Mouse (Mus musculus) hindbrain, embryonic 12.5 days (tissue): ENCODE measurements at regions not wholly inside any gene's neighbourhood (a gene's known extent, or its start where the extent isn't known, plus 50 kb on each side); places are given as distances from the start of the nearest gene placed in this dataset.

Experiments used
- ATAC-seq: fragments of 200-750 bp; cut with Nextera tagmentation; 2 replicates; pipeline ENCODE4 v1.8.0; 2017; ENCODE audit warnings: moderate TSS enrichment; ENCODE audit not compliant: low FRiP score
- H3K27ac ChIP-seq: fragments of 300-500 bp; sonication (generic); 2 replicates; pipeline ENCODE4 v1.5.1; 2016; ENCODE audit warnings: mild to moderate bottlenecking
- H3K27me3 ChIP-seq: fragments of 300-500 bp; sonication (generic); 2 replicates; pipeline ENCODE4 v1.6.1; 2016; ENCODE audit warnings: mild to moderate bottlenecking
- H3K36me3 ChIP-seq: fragments of 300-500 bp; sonication (generic); 2 replicates; pipeline ENCODE4 v1.6.1; 2016; ENCODE audit warnings: mild to moderate bottlenecking
- H3K4me1 ChIP-seq: fragments of 300-500 bp; sonication (generic); 2 replicates; pipeline ENCODE4 v1.6.1; 2016
- H3K4me2 ChIP-seq: fragments of 300-500 bp; sonication (generic); replicated peaks from 2 replicates; pipeline ENCODE4 v1.6.1; 2016; ENCODE audit warnings: mild to moderate bottlenecking
- H3K4me3 ChIP-seq: fragments of 300-500 bp; sonication (generic); 2 replicates; pipeline ENCODE4 v1.5.1; 2016; ENCODE audit warnings: mild to moderate bottlenecking
- H3K9ac ChIP-seq: fragments of 300-500 bp; sonication (generic); 2 replicates; pipeline ENCODE4 v1.6.1; 2016; ENCODE audit warnings: mild to moderate bottlenecking, moderate library complexity
- H3K9me3 ChIP-seq: fragments of 300-500 bp; sonication (generic); replicated peaks from 2 replicates; pipeline ENCODE4 v1.6.1; 2016; ENCODE audit warnings: mild to moderate bottlenecking
- WGBS: fragments of 180-500 bp; shearing (Covaris S2); methylation state at CpG from one replicate; pipeline ENCODE4 v1.1.7; 2016; 5-methylcytosine and 5-hydroxymethylcytosine counted together

GRCm38 (mm10) chr5:84687534-84687933, 270.4 kb upstream of the Epha5 start:
- Histone ChIP-seq H3K9me3 (no peaks in the 10 kb centered on the region), H3K4me1 (no peaks in the 10 kb centered on the region), H3K9ac (no peak overlapping the region), H3K4me3 (no peak overlapping the region), H3K27ac (no peak overlapping the region), H3K36me3 (no peaks in the 10 kb centered on the region), H3K4me2 (no peak overlapping the region), H3K27me3 (no peaks in the 10 kb centered on the region)
- ATAC-seq = no peak

GRCm38 (mm10) chr5:84655171-84655570, 238.0 kb upstream of the Epha5 start:
- no peak overlapping the region for H3K27ac ChIP-seq
- H3K4me2 ChIP-seq = no peak overlapping the region
- H3K9ac ChIP-seq = no peak overlapping the region
- no peaks in the 10 kb centered on the region for H3K4me1 ChIP-seq
- H3K36me3 ChIP-seq = no peaks in the 10 kb centered on the region
- H3K4me3 ChIP-seq = no peak overlapping the region
- no peaks in the 10 kb centered on the region for H3K9me3 ChIP-seq
- H3K27me3 ChIP-seq = no peaks in the 10 kb centered on the region
- no peak for ATAC-seq

GRCm38 (mm10) chr5:84635502-84635901, 218.3 kb upstream of the Epha5 start:
- Histone ChIP-seq H3K4me3 (no peak overlapping the region), H3K9ac (no peak overlapping the region), H3K27me3 (no peaks in the 10 kb centered on the region), H3K4me2 (no peak overlapping the region), H3K27ac (no peak overlapping the region), H3K4me1 (no peaks in the 10 kb centered on the region), H3K9me3 (no peaks in the 10 kb centered on the region), H3K36me3 (no peaks in the 10 kb centered on the region)
- ATAC-seq = no peak
- WGBS = 84% methylated on average over 3 of the region's 3 CpGs

- Histone ChIP-seq H3K27ac (no peak overlapping the region), H3K4me1 (no peaks in the 10 kb centered on the region), H3K4me2 (no peak overlapping the region), H3K4me3 (no peak overlapping the region), H3K9me3 (no peaks in the 10 kb centered on the region), H3K9ac (no peak overlapping the region), H3K27me3 (no peaks in the 10 kb centered on the region), H3K36me3 (no peaks in the 10 kb centered on the region)
- 75% methylated on average over 2 of the region's 2 CpGs for WGBS
- no peak for ATAC-seq
These were observed 215.7 kb upstream of the Epha5 start for GRCm38 (mm10) chr5:84632851-84633250.

- no peak overlapping the region for H3K9ac ChIP-seq
- H3K36me3 ChIP-seq = no peaks in the 10 kb centered on the region
- H3K27ac ChIP-seq = no peak overlapping the region
- no peaks in the 10 kb centered on the region for H3K27me3 ChIP-seq
- no peak for ATAC-seq
- no peak overlapping the region for H3K4me3 ChIP-seq
- no peak overlapping the region for H3K4me2 ChIP-seq
- no peaks in the 10 kb centered on the region for H3K9me3 ChIP-seq
- no peaks in the 10 kb centered on the region for H3K4me1 ChIP-seq
- WGBS = 94% methylated on average over 1 of the region's 1 CpGs
These were observed 201.0 kb upstream of the Epha5 start for GRCm38 (mm10) chr5:84618194-84618593.

- Histone ChIP-seq H3K4me1 (no peaks in the 10 kb centered on the region), H3K9ac (no peak overlapping the region), H3K4me2 (no peak overlapping the region), H3K36me3 (no peaks in the 10 kb centered on the region), H3K9me3 (no peaks in the 10 kb centered on the region), H3K4me3 (no peak overlapping the region), H3K27ac (no peak overlapping the region), H3K27me3 (no peaks in the 10 kb centered on the region)
- WGBS = 59% methylated on average over 2 of the region's 2 CpGs
- no peak for ATAC-seq
These were observed 191.5 kb upstream of the Epha5 start for GRCm38 (mm10) chr5:84608683-84609082.

- Histone ChIP-seq H3K9ac (no peak overlapping the region), H3K9me3 (0 out of 2 replicates have a peak, but pooled peaks cover 5% of the 10 kb centered on the region), H3K36me3 (no peaks in the 10 kb centered on the region), H3K4me2 (no peak overlapping the region), H3K4me1 (no peaks in the 10 kb centered on the region), H3K27me3 (no peaks in the 10 kb centered on the region), H3K27ac (no peak overlapping the region), H3K4me3 (no peak overlapping the region)
- no peak for ATAC-seq
- WGBS = 79% methylated on average over 5 of the region's 5 CpGs
These were observed 148.2 kb upstream of the Epha5 start for GRCm38 (mm10) chr5:84565311-84565946.

GRCm38 (mm10) chr5:84519836-84520235, 102.7 kb upstream of the Epha5 start:
- Histone ChIP-seq H3K4me2 (no peak overlapping the region), H3K9me3 (no peaks in the 10 kb centered on the region), H3K9ac (no peak overlapping the region), H3K27me3 (no peaks in the 10 kb centered on the region), H3K4me3 (no peak overlapping the region), H3K27ac (no peak overlapping the region), H3K36me3 (no peaks in the 10 kb centered on the region), H3K4me1 (no peaks in the 10 kb centered on the region)
- no peak for ATAC-seq

- H3K36me3 ChIP-seq = no peaks in the 10 kb centered on the region
- ATAC-seq = no peak
- no peak overlapping the region for H3K9ac ChIP-seq
- no peaks in the 10 kb centered on the region for H3K4me1 ChIP-seq
- H3K4me3 ChIP-seq = no peak overlapping the region
- no peak overlapping the region for H3K27ac ChIP-seq
- WGBS = 84% methylated on average over 5 of the region's 5 CpGs
- no peaks in the 10 kb centered on the region for H3K9me3 ChIP-seq
- H3K27me3 ChIP-seq = no peaks in the 10 kb centered on the region
- no peak overlapping the region for H3K4me2 ChIP-seq
These were observed 93.0 kb upstream of the Epha5 start for GRCm38 (mm10) chr5:84510144-84510543.

- no peak for ATAC-seq
- Histone ChIP-seq H3K9ac (no peak overlapping the region), H3K27me3 (no peaks in the 10 kb centered on the region)
These were observed 63.8 kb upstream of the Epha5 start for GRCm38 (mm10) chr5:84480978-84481377.

More at GRCm38 (mm10) chr5:84480978-84481377, 63.8 kb upstream of the Epha5 start:
- no peak overlapping the region for H3K27ac ChIP-seq
- H3K36me3 ChIP-seq = no peaks in the 10 kb centered on the region
- H3K4me3 ChIP-seq = no peak overlapping the region
- H3K4me2 ChIP-seq = no peak overlapping the region
- no peaks in the 10 kb centered on the region for H3K9me3 ChIP-seq
- no peaks in the 10 kb centered on the region for H3K4me1 ChIP-seq
